8 mouse cellular contexts compared by ENCODE assay signal in the genomic region with DNA sequence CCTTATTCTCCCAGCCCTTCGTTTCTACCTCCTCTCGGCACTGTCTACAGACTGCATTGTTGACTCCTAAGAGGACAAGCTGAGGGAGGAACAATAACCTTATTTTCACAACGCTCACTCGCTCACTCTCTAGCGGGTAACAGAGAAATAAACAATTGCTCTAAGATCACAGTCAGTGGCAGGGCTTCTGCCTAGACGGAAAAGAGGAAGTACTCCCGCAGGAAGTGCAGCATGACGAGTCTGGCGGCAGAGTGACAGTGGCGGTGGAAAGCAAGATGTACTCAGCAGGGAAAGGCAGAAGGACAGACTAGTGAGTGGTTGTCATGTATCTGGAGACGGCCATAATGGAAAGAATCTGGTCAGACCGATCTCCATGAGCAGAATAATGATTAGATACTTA.
A peak's percentile ranks its signal among the peaks of the same experiment; 100 is the strongest.
DNase-seq lines count a peak whose midpoint lies in the region; ATAC-seq lines count a peak whose summit lies in the region.

No protein-coding gene starts in this region.

- no peaks in the 10 kb centered on the region; the same call in 1 of the 2 replicates for H3K4me1 ChIP-seq in lung, embryonic 16.5 days (replicated peaks; ENCODE audit: control insufficient read depth, insufficient read depth, low read length)

- no peaks in the 10 kb centered on the region for H3K36me3 ChIP-seq in lung, embryonic 16.5 days (ENCODE audit: control insufficient read depth, insufficient read depth, low read length)

- H3K4me3 ChIP-seq in lung, embryonic 16.5 days (ENCODE audit: low read length), result no peak overlapping the region

- WGBS in lung, embryonic 16.5 days, result 37% methylated on average over 12 of the region's 12 CpGs

- peak; percentile 8 to 42 for DNase-seq in heart, adult 18-20 months
- no peak for DNase-seq in heart, postnatal 25 days (ENCODE audit: low spot score)
- DNase-seq in heart, postnatal 10 days, result peak; percentile 5 to 16
- DNase-seq in layer of hippocampus, adult 8-10 months (ENCODE audit: low spot score in 2 of 2), result no peak
- DNase-seq in B cell, adult 2 months, result no peak

- peak; percentile 100 for ATAC-seq in common myeloid progenitor, adult 5-6 weeks (replicated peaks; ENCODE audit: low read depth, poor library complexity, severe bottlenecking)
- ATAC-seq in lung, embryonic 16.5 days (ENCODE audit: low read depth), result peak; percentile 45; the same call in 1 of the 2 replicates
- no peak for ATAC-seq in erythroid progenitor cell, adult 5-6 weeks (replicated peaks; ENCODE audit: low FRiP score, poor library complexity, severe bottlenecking)

- H3K9ac ChIP-seq in lung, embryonic 16.5 days (ENCODE audit: low read length), result no peak overlapping the region

- intact Hi-C loops in heart, postnatal 25 days (cut with DNase I), result no loop called here
- intact Hi-C loops in heart, postnatal 10 days (cut with DNase I), result no loop called here

- H3K9me3 ChIP-seq in lung, embryonic 16.5 days (ENCODE audit: control insufficient read depth, low read length), result no peaks in the 10 kb centered on the region

- peak overlapping the region; percentile 35 for H3K4me2 ChIP-seq in lung, embryonic 16.5 days (ENCODE audit: low read depth, low read length)

- no peak overlapping the region for H3K27ac ChIP-seq in lung, embryonic 16.5 days (ENCODE audit: low read length)

- no peaks in the 10 kb centered on the region for H3K27me3 ChIP-seq in lung, embryonic 16.5 days (ENCODE audit: control insufficient read depth, insufficient read depth, low read depth, low read length)

Comparison
In these comparisons a context has a peak if more than half of its experiments do, and no peak if none do; other contexts are left out.
1. DNase-seq: peak in heart, adult 18-20 months (2 of 2) and heart, postnatal 10 days (2 of 2); none in heart, postnatal 25 days (single experiment), layer of hippocampus, adult 8-10 months (0 of 2) and B cell, adult 2 months (0 of 2).